Mouse (Mus musculus) limb, embryonic 14.5 days (tissue): ENCODE data around the gene Gpatch2. TPM values are rescaled to one million over a fixed set of nuclear protein-coding genes. Genes with fewer than 3 reads are reported as not detected.

ENCODE experiments used
- ATAC-seq: fragments of 200-750 bp; cut with Nextera tagmentation; 2 replicates; pipeline ENCODE4 v1.8.0; 2017; ENCODE audit warnings: low read depth, moderate number of reproducible peaks, moderate TSS enrichment; ENCODE audit not compliant: low FRiP score
- DNase-seq: peaks from one replicate; pipeline ENCODE4 v3.0.0-alpha.2; 2015; ENCODE audit warnings: low spot score
- H3K27ac ChIP-seq: fragments of 300-500 bp; sonication (generic); replicated peaks from 2 replicates; pipeline ENCODE4 v1.5.1; 2014; ENCODE audit warnings: low read depth, mild to moderate bottlenecking, low read length, moderate library complexity, mixed read lengths
- H3K27me3 ChIP-seq: fragments of 300-500 bp; sonication (generic); 2 replicates; pipeline ENCODE4 v1.6.1; 2014; ENCODE audit warnings: low read length, mixed read lengths; ENCODE audit not compliant: control insufficient read depth, insufficient read depth
- H3K36me3 ChIP-seq: fragments of 300-500 bp; sonication (generic); 2 replicates; pipeline ENCODE4 v1.6.1; 2014; ENCODE audit warnings: mild to moderate bottlenecking, low read length, moderate library complexity, mixed read lengths; ENCODE audit not compliant: control insufficient read depth, insufficient read depth
- H3K4me1 ChIP-seq: fragments of 300-500 bp; sonication (generic); 2 replicates; pipeline ENCODE4 v1.6.1; 2014; ENCODE audit warnings: antibody characterized with exemption, low read length, mixed read lengths; ENCODE audit not compliant: control insufficient read depth, insufficient read depth
- H3K4me2 ChIP-seq: fragments of 300-500 bp; sonication (generic); replicated peaks from 2 replicates; pipeline ENCODE4 v1.6.1; 2014; ENCODE audit warnings: low read depth, mild to moderate bottlenecking, low read length, moderate library complexity; ENCODE audit not compliant: severe bottlenecking
- H3K4me3 ChIP-seq: fragments of 300-500 bp; sonication (generic); replicated peaks from 2 replicates; pipeline ENCODE4 v1.5.1; 2014; ENCODE audit warnings: low read length
- H3K9ac ChIP-seq: fragments of 300-500 bp; sonication (generic); 2 replicates; pipeline ENCODE4 v1.6.1; 2014; ENCODE audit warnings: mild to moderate bottlenecking, low read depth, low read length, moderate library complexity; ENCODE audit not compliant: severe bottlenecking
- H3K9me3 ChIP-seq: fragments of 300-500 bp; sonication (generic); 2 replicates; pipeline ENCODE4 v1.6.1; 2016; ENCODE audit warnings: low read length; ENCODE audit not compliant: control insufficient read depth
- POLR2A ChIP-seq: fragments of 200-500 bp; IDR thresholded peaks from 2 replicates; pipeline ENCODE4 v1.8.0; 2012; ENCODE audit warnings: inconsistent platforms, mild to moderate bottlenecking, moderate library complexity, borderline replicate concordance; ENCODE audit not compliant: insufficient read depth, insufficient read length; ENCODE audit errors: extremely low read depth
- WGBS: fragments of 180-500 bp; shearing (Covaris S2); extraction: QIAGEN DNeasy Blood & Tissue Kit; methylation state at CpG from one replicate; pipeline ENCODE4 v1.1.7; 2014; 5-methylcytosine and 5-hydroxymethylcytosine counted together
- polyA plus RNA-seq, 2 experiments: library from polyadenylated mRNA; depleted of rRNA in 1 of 2; stranded (reverse) in 1 of 2; unstranded in 1 of 2; fragments of >200 nt; fragmentation: Nextera tagmentation in 1 of 2; extraction: Ambion mirVana in 1 of 2; gene quantifications; 2 replicates each; pipeline versions ENCODE4 v1.2.1 to v1.2.3; 2012 to 2014

Gene Gpatch2
- polyA plus RNA-seq, 2 experiments: 17.7 to 17.8 TPM

- Histone ChIP-seq H3K4me3 (no peak overlapping the region), H3K4me1 (no peaks in the 10 kb centered on the region), H3K27me3 (no peaks in the 10 kb centered on the region), H3K36me3 (no peaks in the 10 kb centered on the region), H3K9ac (no peak overlapping the region), H3K4me2 (no peak overlapping the region), H3K9me3 (no peaks in the 10 kb centered on the region), H3K27ac (no peak overlapping the region)
- ATAC-seq (no peak), DNase-seq (no peak)
- no peak for TF ChIP-seq POLR2A
- WGBS: 42% methylated on average over 3 of the region's 3 CpGs
Observed at GRCm38 (mm10) chr1:187286924-187287323, 71.6 kb downstream of the Gpatch2 start.

- no peak overlapping the region for H3K27ac ChIP-seq
- H3K36me3 ChIP-seq: no peaks in the 10 kb centered on the region
- H3K4me3 ChIP-seq: no peak overlapping the region
- H3K4me2 ChIP-seq: no peak overlapping the region
- H3K4me1 ChIP-seq: no peaks in the 10 kb centered on the region
- H3K9ac ChIP-seq: no peak overlapping the region
- ATAC-seq (no peak), DNase-seq (no peak)
- TF ChIP-seq POLR2A: no peak
- 89% methylated on average over 7 of the region's 7 CpGs for WGBS
- H3K9me3 ChIP-seq: no peaks in the 10 kb centered on the region
- no peaks in the 10 kb centered on the region for H3K27me3 ChIP-seq
Observed at GRCm38 (mm10) chr1:187290186-187290585, 74.9 kb downstream of the Gpatch2 start.

GRCm38 (mm10) chr1:187291480-187292394, 76.4 kb downstream of the Gpatch2 start:
- DNase-seq (no peak), ATAC-seq (no peak)
- H3K9ac ChIP-seq: no peak overlapping the region
- no peak overlapping the region for H3K27ac ChIP-seq
- H3K4me2 ChIP-seq: no peak overlapping the region
- no peaks in the 10 kb centered on the region for H3K27me3 ChIP-seq
- H3K36me3 ChIP-seq: no peaks in the 10 kb centered on the region
- WGBS: 75% methylated on average over 10 of the region's 10 CpGs
- no peak for TF ChIP-seq POLR2A
- H3K9me3 ChIP-seq: no peaks in the 10 kb centered on the region
- H3K4me1 ChIP-seq: no peaks in the 10 kb centered on the region
- H3K4me3 ChIP-seq: no peak overlapping the region

- Histone ChIP-seq H3K27ac (no peak overlapping the region), H3K9me3 (no peaks in the 10 kb centered on the region), H3K4me2 (no peak overlapping the region), H3K9ac (no peak overlapping the region), H3K4me1 (no peaks in the 10 kb centered on the region), H3K36me3 (no peaks in the 10 kb centered on the region), H3K27me3 (no peaks in the 10 kb centered on the region), H3K4me3 (no peak overlapping the region)
- WGBS: 92% methylated on average over 3 of the region's 3 CpGs
- DNase-seq (no peak), ATAC-seq (no peak)
- no peak for TF ChIP-seq POLR2A
Observed at GRCm38 (mm10) chr1:187292395-187292749, 77.1 kb downstream of the Gpatch2 start.

GRCm38 (mm10) chr1:187293233-187293632, 77.9 kb downstream of the Gpatch2 start:
- ATAC-seq: no peak
- H3K27me3 ChIP-seq: no peaks in the 10 kb centered on the region
- no peak for TF ChIP-seq POLR2A
- no peak overlapping the region for H3K4me3 ChIP-seq
- no peak overlapping the region for H3K27ac ChIP-seq
- WGBS: 83% methylated on average over 3 of the region's 3 CpGs
- no peak overlapping the region for H3K9ac ChIP-seq
- no peak for DNase-seq
- H3K4me1 ChIP-seq: no peaks in the 10 kb centered on the region
- no peak overlapping the region for H3K4me2 ChIP-seq
- no peaks in the 10 kb centered on the region for H3K9me3 ChIP-seq
- H3K36me3 ChIP-seq: no peaks in the 10 kb centered on the region
